ENCODE assay signal across 11 mouse cellular contexts in the genomic region with DNA sequence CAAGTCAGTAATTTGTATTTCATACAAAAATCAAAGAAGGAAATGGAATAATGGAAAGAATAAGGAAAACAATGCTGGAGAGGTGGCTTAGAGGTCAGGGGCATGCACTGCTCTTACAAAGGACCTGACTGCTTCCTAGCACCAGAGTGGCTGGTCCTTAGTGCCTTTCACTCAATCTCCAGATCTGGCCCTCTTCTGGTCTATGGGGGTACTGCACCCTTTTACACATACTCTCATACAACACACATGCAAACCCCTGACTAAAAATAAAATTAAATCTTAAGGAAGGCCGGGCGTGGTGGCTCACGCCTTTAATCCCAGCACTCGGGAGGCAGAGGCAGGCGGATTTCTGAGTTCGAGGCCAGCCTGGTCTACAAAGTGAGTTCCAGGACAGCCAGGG. TPM values are rescaled to one million over a fixed set of nuclear protein-coding genes. Genes with fewer than 3 reads are reported as not detected.
DNase-seq lines count a peak whose midpoint lies in the region; ATAC-seq and TF ChIP-seq lines count a peak whose summit lies in the region.
"Had no signal": no experiment of that assay in that cellular context is flagged by ENCODE, and none has a peak within 500 bp of the region (broad histone marks: within the 10 kb centered on the region; RNA-seq: fewer than 3 reads in every experiment).

No protein-coding gene starts in this region.

- no peak for ATAC-seq in activated CD4-positive, CD25-positive, alpha-beta regulatory T cell, adult 4 months
- ATAC-seq: inflammation-experienced regulatory T-cells, adult 6 months had no signal

- peaks cover 7% of the 10 kb centered on the region for H3K4me1 ChIP-seq in liver, adult 2 months (ENCODE audit: control insufficient read depth, insufficient read depth, low read length)
- no peaks in the 10 kb centered on the region for H3K4me1 ChIP-seq in MEL (ENCODE audit: control insufficient read depth in 1 of 2, insufficient read depth in 2 of 2, low read length in 2 of 2)
- H3K4me1 ChIP-seq: limb, embryonic 15.5 days had no signal

- peak; percentile 39; the same call in 1 of the 2 replicates for TF ChIP-seq CTCF in liver, adult 2 months (IDR thresholded peaks at IDR 0.05; ENCODE audit: low read depth, low read length)
- TF ChIP-seq CTCF in MEL (IDR thresholded peaks at IDR 0.05 in 2 of 3, conservative IDR thresholded peaks at IDR 0.05 in 1 of 3; ENCODE audit: control insufficient read depth in 1 of 3, insufficient read depth in 1 of 3, low read depth in 2 of 3, low read length in 3 of 3, poor library complexity in 1 of 3, severe bottlenecking in 1 of 3) = peak in 2 of 3 experiments; percentile 25 to 46; a peak in 3 of 6 replicates

- 95% methylated on average over 6 of the region's 6 CpGs for WGBS in liver, adult 2 months

- no peak for TF ChIP-seq EP300 in MEL (IDR thresholded peaks at IDR 0.05; ENCODE audit: low read depth in 1 of 2, low read length in 2 of 2)

- no peak for TF ChIP-seq RAD21 in MEL (IDR thresholded peaks at IDR 0.05; ENCODE audit: low read depth, low read length)

- no peaks in the 10 kb centered on the region for H3K27me3 ChIP-seq in liver, adult 2 months (ENCODE audit: control insufficient read depth, insufficient read depth, low read length)
- H3K27me3 ChIP-seq in MEL (ENCODE audit: control insufficient read depth in 1 of 2, insufficient read depth in 2 of 2, low read length in 2 of 2) = no peaks in the 10 kb centered on the region
- H3K27me3 ChIP-seq: limb, embryonic 15.5 days had no signal

- no peaks in the 10 kb centered on the region for H3K9me3 ChIP-seq in MEL (replicated peaks; ENCODE audit: insufficient read depth, low read length)
- H3K9me3 ChIP-seq: limb, embryonic 15.5 days had no signal

- no peak for TF ChIP-seq POLR2A in liver, adult 2 months (IDR thresholded peaks at IDR 0.05; ENCODE audit: extremely low read depth, insufficient read depth, low read length)
- TF ChIP-seq POLR2A in MEL (IDR thresholded peaks at IDR 0.05; ENCODE audit: control insufficient read depth in 1 of 2, insufficient read depth in 1 of 2, low read depth in 1 of 2, low read length in 2 of 2, poor library complexity in 1 of 2) = no peak

- no peak overlapping the region for H3K4me3 ChIP-seq in liver, adult 2 months (ENCODE audit: insufficient read depth, low read depth, low read length)
- H3K4me3 ChIP-seq in MEL (ENCODE audit: control insufficient read depth in 1 of 2, insufficient read depth in 1 of 2, low read depth in 2 of 2, low read length in 2 of 2) = no peak overlapping the region
- H3K4me3 ChIP-seq: limb, embryonic 15.5 days had no signal

- no peak overlapping the region for H3K9ac ChIP-seq in liver, adult 2 months (ENCODE audit: low read depth, low read length)
- no peak overlapping the region for H3K9ac ChIP-seq in MEL (ENCODE audit: control insufficient read depth, low read depth, low read length, poor library complexity, severe bottlenecking)
- H3K9ac ChIP-seq: limb, embryonic 15.5 days had no signal

- H3K36me3 ChIP-seq in liver, adult 2 months (ENCODE audit: control insufficient read depth, insufficient read depth, low read length) = peaks cover 27% of the 10 kb centered on the region
- peaks cover 0 to 8% of the 10 kb centered on the region in 2 experiments; a peak in 2 of 4 replicates for H3K36me3 ChIP-seq in MEL (ENCODE audit: control insufficient read depth in 1 of 2, insufficient read depth in 2 of 2, low read length in 2 of 2)
- H3K36me3 ChIP-seq: limb, embryonic 15.5 days had no signal

- peak; percentile 37 to 55 for DNase-seq in cerebellum, postnatal 10 days
- DNase-seq in cerebellum, adult 11-12 months = no peak
- no peak for DNase-seq in liver, adult 2 months (ENCODE audit: extremely low read depth, low read depth, low spot score)
- DNase-seq in liver = no peak
- peak; percentile 56 for DNase-seq in MEL (ENCODE audit: low read depth, low spot score)
- peak; percentile 67 for DNase-seq in induced T-regulatory cell, adult 2 months (ENCODE audit: low read depth)
- DNase-seq in urinary bladder, postnatal 4 days (ENCODE audit: low spot score in 2 of 2) = no peak
- DNase-seq: cerebellum, adult 2 months had no signal

- peaks cover 5% of the 10 kb centered on the region; the same call in 1 of the 2 replicates for H3K79me2 ChIP-seq in liver, adult 2 months (ENCODE audit: control insufficient read depth, insufficient read depth, low read length)
- H3K79me2 ChIP-seq in MEL (ENCODE audit: control insufficient read depth, insufficient read depth, low read length, poor library complexity) = no peaks in the 10 kb centered on the region

- no peak overlapping the region for H3K27ac ChIP-seq in liver, adult 2 months (replicated peaks; ENCODE audit: insufficient read depth, low read depth, low read length)
- no peak overlapping the region for H3K27ac ChIP-seq in MEL (ENCODE audit: control insufficient read depth, low read depth, low read length)
- H3K27ac ChIP-seq: limb, embryonic 15.5 days had no signal

TF ChIP-seq in MEL, 35 proteins besides CTCF, POLR2A, EP300 and RAD21:
- TF ChIP-seq RCOR1 (IDR thresholded peaks at IDR 0.05; ENCODE audit: low read depth, low read length) = no peak
- no peak for TF ChIP-seq TCF12 (IDR thresholded peaks at IDR 0.05; ENCODE audit: low read depth, low read length)
- TF ChIP-seq MYB (IDR thresholded peaks at IDR 0.05; ENCODE audit: low read depth, low read length) = no peak
- no peak for TF ChIP-seq MEF2A (IDR thresholded peaks at IDR 0.05; ENCODE audit: extremely low read depth, insufficient replicate concordance, low read depth, low read length, poor library complexity, severe bottlenecking)
- no peak for TF ChIP-seq TAL1 (IDR thresholded peaks at IDR 0.05; ENCODE audit: low read length)
- TF ChIP-seq MXI1 (IDR thresholded peaks at IDR 0.05; ENCODE audit: low read depth, low read length) = no peak
- TF ChIP-seq HCFC1 (IDR thresholded peaks at IDR 0.05; ENCODE audit: low read depth, low read length) = no peak

RNA-seq across cellular contexts. Expression of gene Me1, which starts 34.1 kb away (rescaled TPM):
- 62.8 and 87.4 TPM in 2 replicates for total RNA-seq in liver, adult 2 months (2014; rRNA removed)
- 66.3 and 101 TPM in 2 replicates for polyA plus RNA-seq in liver, adult 2 months (2012; rRNA removed)
- total RNA-seq in MEL (2012; rRNA removed) = 7.1 and 12.1 TPM in 2 replicates
- 100 to 1,000 TPM in 1 of 2 experiments, 10 to 100 TPM in 1; 23.4 to 123 TPM for polyA plus RNA-seq in MEL (2012; ENCODE audit: insufficient read depth in 1 of 2, insufficient read length in 2 of 2, low read depth in 1 of 2, low replicate concordance in 2 of 2, missing spikeins in 1 of 2)
- polyA plus RNA-seq in activated CD4-positive, CD25-positive, alpha-beta regulatory T cell, adult 4 months (2017; shearing (Covaris generic)) = not detected

Comparison
In these comparisons a context has a peak if more than half of its experiments do, and no peak if none do; other contexts are left out.
1. DNase-seq: peak in cerebellum, postnatal 10 days (2 of 2), MEL (single experiment) and induced T-regulatory cell, adult 2 months (single experiment); none in cerebellum, adult 11-12 months (single experiment), liver, adult 2 months (single experiment), liver (single experiment) and urinary bladder, postnatal 4 days (0 of 2).
2. RNA of gene Me1, which starts 34.1 kb away (polyA plus RNA-seq): 23.4 to 123 TPM in MEL and 66.3 to 101 TPM in liver, adult 2 months; not detected in activated CD4-positive, CD25-positive, alpha-beta regulatory T cell, adult 4 months; every median in the first group is over 10 times any median in the second.